7 mouse cellular contexts compared by ENCODE assay signal in the genomic region with DNA sequence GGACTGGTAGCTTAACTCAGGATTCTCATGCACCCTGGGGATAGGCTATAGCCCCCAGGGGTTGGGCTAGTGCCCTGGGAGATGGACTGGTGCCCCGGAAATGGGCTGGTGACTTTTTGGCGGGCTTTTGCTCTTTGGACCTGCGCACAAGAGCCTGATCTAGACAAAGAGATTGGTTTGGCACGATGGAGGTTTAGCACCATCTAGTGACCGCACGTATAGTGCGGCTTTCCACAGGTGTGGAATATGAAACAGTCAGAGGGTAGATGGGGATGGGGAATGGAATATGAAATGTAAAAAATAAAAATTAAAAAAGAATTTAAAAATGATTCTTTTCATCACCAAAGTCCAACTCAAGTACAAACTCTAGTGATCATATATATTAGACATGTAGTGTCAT.
DNase-seq lines count a peak whose midpoint lies in the region; ATAC-seq and TF ChIP-seq lines count a peak whose summit lies in the region.
"Not testable (repeated sequence)": the region's sequence is repeated elsewhere in the genome, so short reads cannot be mapped to it uniquely, and the experiment has no call there.

No protein-coding gene starts in this region.

- H3K4me3 ChIP-seq in G1E (ENCODE audit: low read depth, low read length); forebrain, embryonic 13.5 days; hindbrain, embryonic 16.5 days (ENCODE audit: low read length); liver, postnatal 0 days (ENCODE audit: low read depth, low read length); neural tube, embryonic 12.5 days: not testable (repeated sequence)

- not testable (repeated sequence) for TF ChIP-seq EP300 in liver, postnatal 0 days (IDR thresholded peaks at IDR 0.05; ENCODE audit: low read depth)

- not testable (repeated sequence) for H3K9me3 ChIP-seq in G1E (replicated peaks); hindbrain, embryonic 16.5 days (ENCODE audit: control insufficient read depth, low read length); liver, postnatal 0 days (ENCODE audit: low read length); neural tube, embryonic 12.5 days
- H3K9me3 ChIP-seq in forebrain, embryonic 13.5 days (replicated peaks) = peaks cover 12% of the 10 kb centered on the region

- TF ChIP-seq CTCF in G1E (IDR thresholded peaks at IDR 0.05; ENCODE audit: low read depth, low read length) = not testable (repeated sequence)
- TF ChIP-seq CTCF in liver, postnatal 0 days (IDR thresholded peaks at IDR 0.05; ENCODE audit: low read depth) = peak; percentile 15; the same call in 1 of the 2 replicates

- DNase-seq in G1E (ENCODE audit: low spot score); liver, postnatal 0 days: not testable (repeated sequence)
- peak; percentile 5 to 9 for DNase-seq in cerebellum, postnatal 10 days
- DNase-seq in kidney, postnatal 4 days = peak; percentile 4

- not testable (repeated sequence) for H3K36me3 ChIP-seq in G1E (replicated peaks); forebrain, embryonic 13.5 days (ENCODE audit: poor library complexity, severe bottlenecking); hindbrain, embryonic 16.5 days (ENCODE audit: control insufficient read depth, insufficient read depth, low read length); liver, postnatal 0 days (replicated peaks; ENCODE audit: insufficient read depth, low read length); neural tube, embryonic 12.5 days

- H3K27me3 ChIP-seq in G1E (ENCODE audit: insufficient read depth, low read length); forebrain, embryonic 13.5 days; hindbrain, embryonic 16.5 days (replicated peaks; ENCODE audit: control insufficient read depth, insufficient read depth, low read length); liver, postnatal 0 days (ENCODE audit: insufficient read depth, low read length); neural tube, embryonic 12.5 days (replicated peaks): not testable (repeated sequence)

- not testable (repeated sequence) for H3K4me1 ChIP-seq in G1E (ENCODE audit: insufficient read depth, low read depth, low read length); forebrain, embryonic 13.5 days; hindbrain, embryonic 16.5 days (ENCODE audit: control insufficient read depth, insufficient read depth, low read depth, low read length); liver, postnatal 0 days (ENCODE audit: insufficient read depth); neural tube, embryonic 12.5 days

- not testable (repeated sequence) for H3K9ac ChIP-seq in forebrain, embryonic 13.5 days; hindbrain, embryonic 16.5 days (ENCODE audit: low read depth, low read length); liver, postnatal 0 days (replicated peaks); neural tube, embryonic 12.5 days

- peak; percentile 61 for ATAC-seq in G1E (ENCODE audit: extremely low read depth, insufficient number of reproducible peaks, low FRiP score, poor library complexity, severe bottlenecking)
- ATAC-seq in forebrain, embryonic 13.5 days = peak; percentile 50; the same call in 1 of the 2 replicates
- 0 out of 2 replicates have a peak, but pooled peaks have one; percentile 63 for ATAC-seq in hindbrain, embryonic 16.5 days
- ATAC-seq in liver, postnatal 0 days = not testable (repeated sequence)
- 0 out of 2 replicates have a peak, but pooled peaks have one; percentile 48 for ATAC-seq in neural tube, embryonic 12.5 days (ENCODE audit: low FRiP score, low read depth)

- H3K27ac ChIP-seq in forebrain, embryonic 13.5 days; hindbrain, embryonic 16.5 days (ENCODE audit: low read depth, low read length); liver, postnatal 0 days (ENCODE audit: low read depth); neural tube, embryonic 12.5 days: not testable (repeated sequence)

- H3K4me2 ChIP-seq in forebrain, embryonic 13.5 days; hindbrain, embryonic 16.5 days (ENCODE audit: low read length); liver, postnatal 0 days (ENCODE audit: low read depth, low read length); neural tube, embryonic 12.5 days (replicated peaks): not testable (repeated sequence)

- WGBS in forebrain, embryonic 13.5 days = 25% methylated on average over 7 of the region's 7 CpGs
- 26% methylated on average over 7 of the region's 7 CpGs for WGBS in hindbrain, embryonic 16.5 days
- WGBS in liver, postnatal 0 days (ENCODE audit: insufficient replicate concordance) = 30% methylated on average over 7 of the region's 7 CpGs
- 29% methylated on average over 7 of the region's 7 CpGs for WGBS in neural tube, embryonic 12.5 days
